Mouse (Mus musculus) liver, adult 2 months (tissue): Measurements from ENCODE around the gene Tbk1.

ENCODE experiments used
- CTCF ChIP-seq: fragments of 200-500 bp; IDR thresholded peaks from 2 replicates; pipeline ENCODE4 v1.5.1; 2011; ENCODE audit warnings: low read depth, low read length, control low read depth
- POLR2A ChIP-seq: fragments of 200-500 bp; IDR thresholded peaks from 2 replicates; pipeline ENCODE4 v1.6.1; 2011; ENCODE audit warnings: low read length, control low read depth; ENCODE audit not compliant: insufficient read depth; ENCODE audit errors: extremely low read depth

DNA sequence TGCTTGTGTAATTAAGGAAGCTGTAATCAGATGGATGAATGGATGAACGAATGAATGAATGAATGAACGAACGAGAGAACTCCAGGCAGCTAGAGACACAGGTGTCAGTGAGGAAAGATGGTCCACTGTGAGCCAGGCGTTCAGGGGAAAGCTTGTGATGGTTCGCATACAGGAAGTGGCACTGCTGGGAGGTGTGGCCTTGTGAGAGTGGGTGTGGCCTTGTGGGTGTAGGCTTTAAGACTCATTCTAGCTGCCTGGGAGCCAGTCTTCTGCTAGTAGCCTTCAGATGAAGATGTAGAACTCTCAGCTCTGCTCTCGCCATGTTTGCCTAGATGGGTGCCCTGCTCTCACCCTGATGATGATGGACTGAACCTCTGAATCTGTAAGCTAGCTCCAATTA is 59.5 kb downstream of the Tbk1 start:
- TF ChIP-seq CTCF (no peak), POLR2A (no peak)
